Mouse (Mus musculus) testis, adult 2 months (tissue): Measurements from ENCODE around the gene Tnik.

ENCODE experiments used
- CTCF ChIP-seq: fragments of 200-500 bp; IDR thresholded peaks from 2 replicates; pipeline ENCODE4 v1.5.1; 2012; ENCODE audit warnings: low read depth, mild to moderate bottlenecking, inconsistent platforms, low read length, moderate library complexity; ENCODE audit not compliant: control insufficient read depth, insufficient read depth, insufficient replicate concordance
- POLR2A ChIP-seq: fragments of 200-500 bp; IDR thresholded peaks from 2 replicates; pipeline ENCODE4 v1.6.1; 2012; ENCODE audit warnings: low read depth, mild to moderate bottlenecking, inconsistent platforms, low read length, moderate library complexity; ENCODE audit not compliant: control insufficient read depth

DNA sequence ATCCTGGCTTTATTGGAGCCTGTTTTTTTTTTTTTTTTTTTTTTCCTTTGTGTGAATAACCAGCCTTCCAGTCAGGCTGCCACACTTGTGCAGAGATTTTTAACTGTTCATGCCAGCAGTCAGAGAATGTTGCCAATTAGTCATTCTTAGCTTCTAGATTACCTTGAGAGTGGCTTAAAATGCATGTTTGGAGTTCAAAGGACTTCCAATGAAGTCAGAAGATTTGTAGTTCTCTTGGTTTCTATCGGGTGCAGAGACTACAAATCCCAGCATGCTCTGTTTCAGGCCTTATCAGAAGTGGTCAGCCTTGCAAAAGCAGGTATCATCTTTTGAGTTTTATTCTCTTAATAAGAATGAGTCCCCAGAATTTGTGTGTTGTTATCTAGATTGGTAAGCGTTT lies 80.6 kb downstream of the Tnik start:
- TF ChIP-seq CTCF (no peak), POLR2A (no peak)
